Mouse (Mus musculus) mature B cell (primary cell): ENCODE data around the gene Efna1.

Experiments
- in situ Hi-C: fragments of 300-500 bp; cut with MboI; formaldehyde crosslinking; loops from 2 replicates; pipeline ENCODE4 v1.14.3; 2019

Gene Efna1

DNA sequence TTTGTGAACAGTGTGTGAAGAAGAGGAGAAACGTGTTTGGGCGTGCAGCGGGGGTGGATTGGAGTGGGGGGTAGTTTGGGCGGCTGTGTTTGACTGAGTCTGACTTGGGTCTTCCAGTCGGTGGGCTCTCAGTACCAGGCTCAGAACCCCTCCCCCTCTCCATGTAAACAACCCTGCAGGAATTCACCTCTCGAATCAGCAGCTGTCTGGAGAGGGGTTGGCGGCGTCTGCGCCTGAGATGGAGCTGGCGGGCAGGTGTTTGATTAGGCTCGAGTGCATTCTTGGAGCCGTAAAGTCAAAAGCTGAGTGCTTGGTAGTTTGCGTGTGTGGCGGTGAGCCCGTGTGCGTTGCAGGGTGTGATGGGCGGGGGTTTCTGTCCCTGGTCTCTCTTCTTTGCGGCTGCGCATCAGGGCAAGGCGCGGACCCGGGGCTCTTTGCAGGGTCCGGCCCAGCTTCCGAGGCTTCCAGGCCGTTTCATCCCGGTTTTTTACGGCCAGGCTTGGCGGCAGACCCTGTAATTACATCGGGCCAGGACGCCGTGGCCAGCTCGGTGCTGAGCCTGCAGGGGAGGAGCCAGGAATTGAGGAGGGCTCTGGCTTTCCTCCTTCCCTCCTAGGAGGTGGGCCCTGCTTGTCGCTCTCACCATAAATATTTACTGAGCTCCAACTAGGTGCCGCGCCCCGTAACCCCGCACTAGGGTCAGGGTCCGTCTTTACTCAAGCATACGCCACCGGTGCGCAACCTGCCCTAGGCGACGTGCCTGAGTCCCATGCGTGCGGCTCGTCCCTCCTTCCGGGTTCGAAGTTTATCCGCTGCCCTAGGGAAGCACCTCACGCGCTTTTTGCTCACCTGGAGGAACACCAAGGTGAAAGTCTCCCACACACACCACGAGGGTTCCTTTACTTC lies at the start of gene Efna1:
Efna1 (minus strand) TSS at position 537 of the 906 bp plus-strand sequence.
- in situ Hi-C loops, result no loop called here

GRCm38 (mm10) chr3:89330346-89330745 lies 49.4 kb upstream of the Efna1 start:
- in situ Hi-C loops, result no loop called here

- in situ Hi-C loops, result no loop called here
Observed at GRCm38 (mm10) chr3:89328623-89329022, 47.7 kb upstream of the Efna1 start.

- in situ Hi-C loops, result no loop called here
Observed at GRCm38 (mm10) chr3:89327371-89327870, 46.5 kb upstream of the Efna1 start.

- in situ Hi-C loops, result no loop called here
Observed at GRCm38 (mm10) chr3:89325882-89326281, 44.9 kb upstream of the Efna1 start.

GRCm38 (mm10) chr3:89322514-89323165 lies 41.7 kb upstream of the Efna1 start, which contains the start of gene Efna3:
Efna3 (minus strand) TSS chr3:89322965.
- in situ Hi-C loops, result no loop called here

DNA sequence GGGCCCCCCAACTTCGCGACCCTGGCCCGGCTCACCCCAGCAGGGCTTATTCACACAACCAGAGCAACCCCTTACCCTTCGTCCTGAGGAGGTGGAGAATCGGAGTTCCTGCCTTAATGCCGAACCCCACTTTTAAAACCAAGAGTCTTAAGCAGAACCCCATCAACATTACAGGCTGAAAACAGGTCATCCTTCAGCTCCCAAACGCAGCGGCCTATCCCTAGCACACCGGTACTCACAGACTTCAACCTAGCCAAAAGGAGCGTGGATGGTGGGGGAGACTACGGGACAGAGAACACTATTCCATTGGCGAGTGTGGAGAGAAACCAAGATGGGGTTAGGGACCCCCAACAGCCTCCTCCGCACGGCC lies 41.2 kb upstream of the Efna1 start:
- in situ Hi-C loops, result no loop called here

DNA sequence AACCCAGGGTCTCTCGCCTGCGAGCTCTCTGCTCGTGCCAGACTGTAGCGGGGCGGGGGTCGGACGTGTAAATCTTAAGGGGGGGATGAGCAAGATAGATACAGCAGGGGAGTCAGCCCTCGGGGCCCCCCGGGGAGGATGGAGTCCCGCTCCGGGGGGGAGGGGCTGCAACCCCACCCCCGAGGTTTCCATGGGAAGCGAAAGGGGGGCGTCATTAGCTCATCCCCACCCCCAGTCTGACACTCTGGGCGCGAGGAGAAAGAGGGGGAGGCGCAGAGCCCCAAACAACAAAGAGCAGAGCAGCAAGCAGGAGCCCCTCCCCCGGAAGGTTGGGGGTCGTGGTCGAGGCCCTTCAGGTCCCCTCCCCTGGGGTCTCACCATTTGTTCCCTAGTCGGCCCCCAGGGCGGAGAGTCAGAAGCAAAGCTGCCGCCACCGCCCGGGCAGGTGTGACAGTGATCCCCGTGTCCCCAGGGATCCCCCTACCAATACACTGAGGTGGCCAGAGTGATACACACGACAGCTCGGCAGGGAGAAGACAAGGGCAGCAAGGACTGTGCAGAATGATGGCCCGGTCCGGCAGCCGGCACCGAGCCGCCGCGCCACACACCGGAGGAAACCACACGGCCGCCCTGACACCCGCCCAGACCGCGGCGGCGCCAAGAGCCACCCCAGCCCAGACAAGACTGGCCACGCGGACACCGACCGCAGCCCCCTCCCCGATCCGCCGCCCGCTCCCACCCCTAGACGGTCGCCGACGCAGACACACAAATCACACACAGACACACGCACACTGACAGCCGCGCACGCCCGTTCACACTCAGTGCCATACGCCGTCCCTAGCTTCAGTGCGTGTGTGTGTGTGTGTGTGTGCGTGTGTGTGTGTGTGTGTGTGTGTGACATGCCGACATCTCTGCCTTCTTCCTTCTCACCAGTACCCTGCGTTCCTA lies 40.5 kb upstream of the Efna1 start:
- in situ Hi-C loops, result no loop called here

DNA sequence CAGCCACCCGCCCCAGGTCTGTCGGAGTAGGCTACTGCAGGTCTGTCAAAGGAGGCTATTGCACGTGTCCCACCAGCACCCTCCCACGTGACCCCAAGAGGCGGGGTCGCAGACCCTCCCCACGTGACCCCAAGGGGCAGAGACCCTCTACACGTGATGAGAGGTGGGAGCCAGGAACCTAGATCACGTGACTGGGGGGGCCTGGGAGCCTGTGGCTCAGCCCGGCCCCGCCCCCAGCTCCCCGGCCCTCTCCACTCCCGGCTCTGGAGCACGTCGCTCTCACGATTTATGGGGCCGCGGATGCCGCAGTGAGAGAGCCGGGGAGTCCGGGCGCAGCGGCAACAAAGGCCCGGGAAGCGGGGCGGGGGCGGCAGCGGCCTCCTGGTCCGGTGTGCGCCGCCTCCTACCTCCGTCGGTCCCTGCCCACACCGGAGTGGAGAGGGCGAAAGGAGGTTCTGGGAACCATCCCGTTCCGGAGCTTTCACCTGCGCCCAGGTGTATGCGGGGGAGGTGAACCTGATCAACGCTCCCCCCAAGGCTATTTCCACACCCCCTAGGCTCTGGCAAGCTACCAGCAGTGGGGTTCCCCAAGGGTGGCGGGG lies 39.7 kb upstream of the Efna1 start:
- in situ Hi-C loops, result no loop called here

DNA sequence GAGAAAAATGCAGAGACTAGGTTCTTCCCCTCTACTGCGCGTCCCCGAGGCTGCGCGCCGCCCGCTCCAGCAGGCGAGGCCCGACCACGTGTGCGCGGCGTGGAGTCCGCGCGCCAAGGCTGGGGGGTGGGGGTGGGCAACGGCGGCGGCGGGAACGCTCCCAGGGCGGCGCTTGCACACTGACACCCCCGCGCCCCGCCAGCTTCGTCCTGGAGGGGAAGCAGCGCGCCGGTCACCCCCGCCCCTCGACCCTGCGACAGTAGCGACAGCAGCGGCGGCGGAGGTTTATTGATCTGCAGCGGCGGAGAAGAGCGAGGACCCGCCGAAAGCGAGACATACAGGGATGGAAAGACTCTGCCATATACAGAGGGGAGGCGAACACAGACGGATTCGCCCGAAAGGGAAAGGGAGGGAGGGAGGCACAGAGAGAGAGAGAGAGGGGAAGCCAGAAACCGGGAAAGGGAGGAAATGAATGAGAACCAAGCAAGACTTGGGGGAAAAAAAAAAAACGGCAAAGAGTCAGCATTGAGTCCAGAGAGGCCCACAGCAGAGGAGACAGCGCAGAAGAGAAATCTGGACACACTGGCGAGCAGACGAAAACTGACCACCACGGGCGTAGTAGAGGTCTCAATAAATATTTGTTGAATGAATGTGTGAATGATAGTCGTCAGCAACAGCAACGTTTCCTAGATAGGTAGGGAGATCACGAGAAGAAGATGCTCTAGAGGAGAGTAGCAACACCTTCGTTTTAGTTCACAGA lies 38.8 kb upstream of the Efna1 start:
- in situ Hi-C loops, result no loop called here

- in situ Hi-C loops, result no loop called here
Observed at GRCm38 (mm10) chr3:89318971-89319590, 38.1 kb upstream of the Efna1 start.

- in situ Hi-C loops, result no loop called here
Observed at GRCm38 (mm10) chr3:89318316-89318715, 37.4 kb upstream of the Efna1 start.

GRCm38 (mm10) chr3:89317246-89317645 lies 36.3 kb upstream of the Efna1 start:
- in situ Hi-C loops, result no loop called here

DNA sequence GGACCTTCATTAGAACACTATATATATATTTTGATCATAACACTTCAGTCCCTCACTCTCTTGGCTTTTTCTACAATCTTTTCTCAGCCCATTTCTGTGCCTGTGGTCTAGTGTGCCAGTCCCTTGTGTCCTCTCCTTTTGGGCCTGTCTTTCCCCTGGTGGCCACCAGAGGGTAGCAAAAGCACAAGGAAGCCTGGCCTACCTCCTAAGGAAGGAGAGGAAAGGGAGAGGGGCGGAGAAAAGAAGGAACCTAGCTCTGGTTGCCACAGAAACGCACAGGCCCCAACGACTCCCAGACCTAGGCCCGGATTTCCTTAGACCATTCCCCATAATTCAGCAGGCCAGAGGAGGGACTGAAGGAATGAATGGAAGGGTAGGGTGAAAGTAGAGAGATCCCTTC lies 35.9 kb upstream of the Efna1 start:
- in situ Hi-C loops, result no loop called here

GRCm38 (mm10) chr3:89315930-89316831 lies 35.2 kb upstream of the Efna1 start:
- in situ Hi-C loops, result no loop called here

DNA sequence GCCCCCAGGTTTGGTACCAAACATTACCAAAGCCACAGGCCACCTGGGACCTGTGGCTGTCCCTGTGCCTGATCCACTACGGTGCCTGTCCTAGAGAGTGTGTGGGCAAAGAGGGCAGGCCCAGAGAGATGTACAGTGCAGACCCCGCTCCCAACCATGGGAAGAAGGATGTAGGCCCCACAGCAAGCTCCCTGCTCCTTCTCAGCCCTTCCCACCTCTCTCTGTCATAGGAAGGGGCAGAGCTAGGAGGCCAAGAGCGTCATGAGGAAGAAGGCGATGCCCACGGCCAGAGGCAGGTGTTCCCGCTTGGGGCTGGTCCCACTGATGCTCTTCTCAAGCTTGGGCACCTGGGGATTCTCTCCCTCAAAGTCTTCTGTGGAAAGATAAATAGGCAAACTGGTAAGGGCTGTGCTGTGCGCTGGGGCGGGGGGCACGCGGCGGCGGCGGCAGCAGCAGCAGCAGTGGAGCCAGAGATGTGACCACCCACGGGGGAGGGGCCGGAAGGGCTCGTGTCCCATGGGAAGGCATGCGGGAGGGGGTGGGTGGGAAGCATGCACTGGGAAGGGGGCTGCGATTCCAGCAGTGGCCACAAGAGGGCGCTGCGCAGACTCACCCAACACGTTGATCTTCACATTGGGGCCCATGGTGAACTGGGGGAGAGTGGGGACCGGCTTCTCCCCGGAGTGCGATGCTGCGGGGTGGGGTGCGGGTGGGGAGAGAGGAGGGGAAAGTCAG lies 34.4 kb upstream of the Efna1 start:
- in situ Hi-C loops, result no loop called here

DNA sequence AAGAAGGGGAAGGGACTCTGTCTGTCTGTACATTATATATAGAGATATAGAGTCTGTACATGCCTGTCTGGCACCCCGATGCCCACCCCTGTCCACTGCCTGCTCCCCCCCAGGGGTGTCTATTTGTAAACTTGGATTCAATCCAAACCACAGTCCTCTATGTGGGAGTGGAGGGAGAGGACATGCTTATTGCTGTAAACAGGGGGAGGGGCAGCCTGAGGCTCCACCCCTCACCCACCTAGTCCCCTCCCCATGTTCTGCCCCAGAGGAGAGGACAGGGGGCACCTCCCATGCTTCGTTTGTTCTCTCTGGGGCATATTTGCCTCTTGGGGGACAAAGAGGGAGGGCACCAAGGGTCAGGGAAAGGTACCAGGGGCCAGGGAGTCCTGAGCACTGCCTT lies 33.8 kb upstream of the Efna1 start:
- in situ Hi-C loops, result no loop called here

GRCm38 (mm10) chr3:89314340-89314739 lies 33.4 kb upstream of the Efna1 start:
- in situ Hi-C loops, result no loop called here
